Mouse (Mus musculus) liver, embryonic 14.5 days (tissue): ENCODE data around the gene Gmpr.

Source experiments
- CTCF ChIP-seq: IDR thresholded peaks from 2 replicates; pipeline ENCODE4 v1.5.1; 2016; ENCODE audit warnings: antibody characterized with exemption, low read depth, control low read depth
- EP300 ChIP-seq: IDR thresholded peaks from 2 replicates; pipeline ENCODE4 v1.6.1; 2016; ENCODE audit warnings: antibody characterized with exemption, low read depth

DNA sequence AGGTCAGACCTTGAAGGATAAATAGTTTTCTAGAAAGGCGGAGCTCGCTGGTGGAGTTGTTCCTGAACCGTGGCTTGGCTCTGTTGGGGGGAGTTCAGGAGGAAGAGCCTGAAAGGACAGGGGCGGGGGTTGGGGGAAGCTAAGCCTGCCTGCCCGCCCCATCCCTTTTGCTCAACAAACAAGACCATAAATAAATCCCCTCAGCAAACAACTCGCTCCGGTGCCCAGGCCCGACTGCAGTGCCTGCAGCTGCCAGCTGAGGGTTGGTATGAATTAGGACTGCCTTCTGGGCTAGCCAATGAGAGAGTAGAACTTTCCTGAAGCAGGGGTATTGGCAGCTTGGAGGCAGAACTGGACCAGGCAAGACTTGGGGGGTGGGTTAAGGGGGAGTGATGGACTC is 1.3 kb downstream of the Gmpr start:
- peak; percentile 59 for TF ChIP-seq CTCF
- TF ChIP-seq EP300, result no peak; the same call in 1 of the 2 replicates
